Mouse (Mus musculus): Measurements from ENCODE around the gene 1700057G04Rik. TPM values are rescaled to one million over a fixed set of nuclear protein-coding genes. Genes with fewer than 3 reads are reported as not detected.
A peak's percentile ranks its signal among the peaks of the same experiment; 100 is the strongest.

1700057G04Rik gene
- polyA plus RNA-seq, 1 experiment from 2014 or later = not detected

DNA sequence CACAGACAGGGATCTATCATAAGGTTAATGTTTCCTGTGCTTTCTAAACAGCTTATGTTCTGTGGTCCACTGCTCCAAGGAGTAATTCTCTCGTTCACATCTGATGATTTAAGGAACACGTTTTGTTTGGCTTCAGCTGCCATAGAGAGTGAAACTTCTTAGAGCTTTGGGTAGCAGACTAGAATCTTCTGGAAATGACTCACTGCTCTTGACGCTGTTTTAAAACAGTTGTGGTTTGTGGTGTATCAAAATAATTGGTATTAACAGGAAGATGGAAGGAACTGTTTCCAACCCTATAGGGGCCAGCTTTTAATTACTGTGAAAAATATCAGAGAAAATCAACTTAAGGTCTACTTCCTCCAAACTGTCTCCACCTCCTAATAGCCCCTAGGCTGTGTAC is 75.2 kb downstream of the 1700057G04Rik start:
- H3K79me2 ChIP-seq (ENCODE audit: inconsistent target) = no peaks in the 10 kb centered on the region
- H3K36me3 ChIP-seq (ENCODE audit: inconsistent target) = no peaks in the 10 kb centered on the region
- H3K4me3 ChIP-seq (ENCODE audit: inconsistent target) = no peak overlapping the region
- 2% methylated on average over 3 of the region's 3 CpGs for WGBS (ENCODE audit: missing documents)
- no peak overlapping the region for H3K27ac ChIP-seq

GRCm38 (mm10) chr9:92385831-92386230 is 76.7 kb downstream of the 1700057G04Rik start:
- H3K4me3 ChIP-seq (ENCODE audit: inconsistent target) = no peak overlapping the region
- no peaks in the 10 kb centered on the region for H3K36me3 ChIP-seq (ENCODE audit: inconsistent target)
- 92% methylated on average over 1 of the region's 1 CpGs for WGBS (ENCODE audit: missing documents)
- no peak overlapping the region for H3K27ac ChIP-seq
- H3K79me2 ChIP-seq (ENCODE audit: inconsistent target) = no peaks in the 10 kb centered on the region

- no peaks in the 10 kb centered on the region for H3K79me2 ChIP-seq (ENCODE audit: inconsistent target)
- H3K4me3 ChIP-seq (ENCODE audit: inconsistent target) = no peak overlapping the region
- 75% methylated on average over 1 of the region's 1 CpGs for WGBS (ENCODE audit: missing documents)
- no peaks in the 10 kb centered on the region for H3K36me3 ChIP-seq (ENCODE audit: inconsistent target)
- H3K27ac ChIP-seq = no peak overlapping the region
These were observed 77.7 kb downstream of the 1700057G04Rik start for GRCm38 (mm10) chr9:92386871-92387270.

DNA sequence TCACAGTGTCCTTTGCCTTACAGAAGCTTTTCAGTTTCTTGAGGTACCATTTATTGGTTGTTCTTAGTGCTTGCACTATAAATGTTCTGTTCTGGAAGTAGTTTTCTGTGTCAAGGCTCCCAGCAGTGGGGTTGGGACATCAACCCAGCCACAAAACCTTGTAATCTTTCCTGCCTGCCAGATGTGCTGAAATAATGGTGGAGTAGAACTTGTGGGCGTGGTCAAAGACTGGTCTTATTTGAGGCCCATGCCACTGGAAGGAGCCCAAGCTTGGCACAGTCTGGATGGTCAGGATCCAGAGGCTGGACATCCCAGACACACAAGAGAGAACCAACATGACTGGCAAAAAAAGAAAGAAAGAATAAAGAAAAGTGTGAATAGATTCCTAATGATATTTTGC is 78.2 kb downstream of the 1700057G04Rik start:
- Histone ChIP-seq H3K36me3 (ENCODE audit: inconsistent target) (no peaks in the 10 kb centered on the region), H3K4me3 (ENCODE audit: inconsistent target) (no peak overlapping the region), H3K79me2 (ENCODE audit: inconsistent target) (no peaks in the 10 kb centered on the region), H3K27ac (no peak overlapping the region)
- 90% methylated on average over 1 of the region's 1 CpGs for WGBS (ENCODE audit: missing documents)

GRCm38 (mm10) chr9:92402628-92403027 is 93.5 kb downstream of the 1700057G04Rik start:
- no peak overlapping the region for H3K4me3 ChIP-seq (ENCODE audit: inconsistent target)
- H3K27ac ChIP-seq = peak overlapping the region; percentile 7; the same call in 1 of the 2 replicates
- H3K79me2 ChIP-seq (ENCODE audit: inconsistent target) = no peaks in the 10 kb centered on the region
- H3K36me3 ChIP-seq (ENCODE audit: inconsistent target) = no peaks in the 10 kb centered on the region
- WGBS (ENCODE audit: missing documents) = 20% methylated on average over 5 of the region's 5 CpGs

Other genes starting within 250 kb of the 1700057G04Rik start
- gene Plscr5, start 116.4 kb upstream of the 1700057G04Rik start, polyA plus RNA-seq (2018) = not detected in 3 replicates
- gene Plscr1, start 59.6 kb upstream of the 1700057G04Rik start, polyA plus RNA-seq (2018) = 9.8 to 17.8 TPM (median 12.4 TPM) in 3 replicates
- gene Plscr2, start 33.8 kb upstream of the 1700057G04Rik start, polyA plus RNA-seq (2018) = not detected in 3 replicates
- gene Plscr4, start 148.0 kb downstream of the 1700057G04Rik start, polyA plus RNA-seq (2018) = 6.0 to 8.2 TPM (median 7.9 TPM) in 3 replicates
- 0.19 to 0.88 TPM (median 0.69 TPM) in 3 replicates for gene Plod2, start 232.8 kb downstream of the 1700057G04Rik start, polyA plus RNA-seq (2018)